ENCODE assay signal across 21 mouse cellular contexts in the genomic region with DNA sequence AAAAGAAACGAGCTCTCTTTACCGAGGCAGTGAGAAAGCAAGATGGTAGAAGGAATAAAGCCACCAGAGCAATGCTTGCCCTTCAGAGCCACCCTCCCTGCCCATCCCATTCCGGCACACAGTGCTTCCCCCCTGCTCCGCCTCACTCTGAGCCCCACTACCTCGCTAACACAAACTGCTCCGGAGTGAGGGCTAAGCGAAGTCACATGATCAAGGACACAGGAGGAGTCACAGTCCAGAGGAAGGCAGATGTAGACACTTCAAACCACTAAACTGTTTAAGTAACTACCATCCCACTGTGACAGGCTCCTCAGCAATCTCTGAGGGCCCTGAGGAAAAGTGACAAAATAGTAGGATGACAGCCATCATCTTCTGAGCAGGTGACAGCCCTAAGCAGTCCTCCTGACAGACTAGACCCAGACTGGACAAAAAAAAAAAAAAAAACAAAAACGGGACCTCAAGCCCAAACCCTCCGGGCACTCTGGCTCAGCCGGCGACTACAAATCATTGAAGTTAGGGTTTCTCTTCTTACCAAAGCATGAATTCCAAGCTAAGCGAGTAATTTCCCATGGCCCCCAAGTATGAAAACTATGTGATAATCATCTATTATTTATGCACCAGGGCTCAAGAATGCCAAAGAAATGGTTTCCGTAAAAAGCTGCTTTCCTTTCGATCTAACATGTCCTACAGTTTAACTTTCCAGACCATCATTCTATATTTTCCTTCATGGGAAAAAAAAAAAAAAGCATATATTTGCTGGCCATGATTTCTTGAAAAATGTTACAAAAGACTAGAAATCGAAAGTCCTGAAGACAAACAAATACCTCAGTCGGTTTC. TPM values are rescaled to one million over a fixed set of nuclear protein-coding genes. Genes with fewer than 3 reads are reported as not detected.
DNase-seq lines count a peak whose midpoint lies in the region; ATAC-seq and TF ChIP-seq lines count a peak whose summit lies in the region.
"Had no signal": no experiment of that assay in that cellular context is flagged by ENCODE, and none has a peak within 500 bp of the region (broad histone marks: within the 10 kb centered on the region; RNA-seq: fewer than 3 reads in every experiment).

No protein-coding gene starts in this region.

- no peak overlapping the region for H3K9ac ChIP-seq in embryonic facial prominence, embryonic 13.5 days
- H3K9ac ChIP-seq: forebrain, embryonic 13.5 days; liver, postnatal 0 days; neural tube, embryonic 12.5 days; stomach, embryonic 15.5 days had no signal

- H3K9me3 ChIP-seq in embryonic facial prominence, embryonic 13.5 days: no peaks in the 10 kb centered on the region
- H3K9me3 ChIP-seq: forebrain, embryonic 13.5 days; midbrain, embryonic 10.5 days; neural tube, embryonic 12.5 days; stomach, embryonic 15.5 days had no signal

- no peak for TF ChIP-seq CTCF in kidney, adult 2 months (conservative IDR thresholded peaks at IDR 0.05; ENCODE audit: insufficient read depth, insufficient read length, low read depth, low read length)
- no peak for TF ChIP-seq CTCF in C2C12 (IDR thresholded peaks at IDR 0.05; ENCODE audit: control insufficient read depth, insufficient read depth, insufficient read length)

- H3K4me2 ChIP-seq in embryonic facial prominence, embryonic 13.5 days: peak overlapping the region; percentile 31
- H3K4me2 ChIP-seq: forebrain, embryonic 13.5 days; neural tube, embryonic 12.5 days; stomach, embryonic 15.5 days had no signal

- peak overlapping the region; percentile 54 for H3ac ChIP-seq in C2C12 (ENCODE audit: control insufficient read depth, insufficient read length, low read depth)

- ATAC-seq in embryonic facial prominence, embryonic 13.5 days (ENCODE audit: insufficient number of reproducible peaks, insufficient read depth, low FRiP score, low TSS enrichment, low read depth): no peak
- ATAC-seq: forebrain, embryonic 13.5 days; hindbrain, embryonic 16.5 days; intestine, postnatal 0 days; liver, postnatal 0 days had no signal

- H3K27ac ChIP-seq in kidney, adult 2 months (ENCODE audit: insufficient read depth, low read depth, low read length): peak overlapping the region; percentile 57
- H3K27ac ChIP-seq in embryonic facial prominence, embryonic 13.5 days: no peak overlapping the region
- H3K27ac ChIP-seq: forebrain, embryonic 13.5 days; layer of hippocampus, adult 2 months; left cerebral cortex, adult 2 months; midbrain, embryonic 10.5 days; neural tube, embryonic 12.5 days; stomach, embryonic 15.5 days had no signal

- H3K4me1 ChIP-seq in kidney, adult 2 months (ENCODE audit: control insufficient read depth, insufficient read depth, low read length): peaks cover 18% of the 10 kb centered on the region
- peaks cover 37% of the 10 kb centered on the region for H3K4me1 ChIP-seq in embryonic facial prominence, embryonic 13.5 days
- H3K4me1 ChIP-seq: forebrain, embryonic 13.5 days; midbrain, embryonic 10.5 days; neural tube, embryonic 12.5 days had no signal

- 41% methylated on average over 16 of the region's 16 CpGs for WGBS in kidney, adult 2 months
- 47% methylated on average over 16 of the region's 16 CpGs for WGBS in embryonic facial prominence, embryonic 13.5 days

- no peaks in the 10 kb centered on the region for H3K27me3 ChIP-seq in kidney, adult 2 months (replicated peaks; ENCODE audit: control insufficient read depth, insufficient read depth, low read length)
- H3K27me3 ChIP-seq in C2C12 (ENCODE audit: control insufficient read depth, insufficient read depth, insufficient read length): no peaks in the 10 kb centered on the region
- no peaks in the 10 kb centered on the region for H3K27me3 ChIP-seq in embryonic facial prominence, embryonic 13.5 days
- H3K27me3 ChIP-seq: forebrain, embryonic 13.5 days; neural tube, embryonic 12.5 days; stomach, embryonic 15.5 days had no signal

- peaks cover 100% of the 10 kb centered on the region for H3K79me2 ChIP-seq in C2C12 (ENCODE audit: control insufficient read depth, insufficient read depth)

- H3K4me3 ChIP-seq in kidney, adult 2 months (ENCODE audit: insufficient read depth, low read depth, low read length): no peak overlapping the region
- H3K4me3 ChIP-seq in C2C12 (ENCODE audit: insufficient read depth, poor library complexity, severe bottlenecking): no peak overlapping the region
- no peak overlapping the region for H3K4me3 ChIP-seq in embryonic facial prominence, embryonic 13.5 days
- H3K4me3 ChIP-seq: forebrain, embryonic 13.5 days; layer of hippocampus, adult 2 months; left cerebral cortex, adult 2 months; midbrain, embryonic 10.5 days; neural tube, embryonic 12.5 days; stomach, embryonic 15.5 days had no signal

- H3K36me3 ChIP-seq in kidney, adult 2 months (ENCODE audit: control insufficient read depth, insufficient read depth, low read length): no peaks in the 10 kb centered on the region
- H3K36me3 ChIP-seq in C2C12 (ENCODE audit: control insufficient read depth, insufficient read depth): peaks cover 10% of the 10 kb centered on the region
- no peaks in the 10 kb centered on the region for H3K36me3 ChIP-seq in embryonic facial prominence, embryonic 13.5 days
- H3K36me3 ChIP-seq: midbrain, embryonic 10.5 days; neural tube, embryonic 12.5 days; stomach, embryonic 15.5 days had no signal

- intact Hi-C loops in left cerebral cortex, postnatal 4 days (cut with DNase I): no loop called here

- peak; percentile 25 for DNase-seq in adrenal gland, postnatal 14 days
- no peak for DNase-seq in adrenal gland, postnatal 25 days
- DNase-seq in kidney, adult 2 months: peak; percentile 51
- DNase-seq in kidney, postnatal 10 days: no peak
- no peak for DNase-seq in urinary bladder, adult 2 months (ENCODE audit: low spot score)
- DNase-seq in left cerebral cortex, postnatal 4 days: no peak
- DNase-seq: cerebellum, adult 9-10 months; heart, postnatal 10 days; liver, postnatal 0 days; lung, postnatal 36 days; thymus, adult 2 months had no signal

- peaks cover 97% of the 10 kb centered on the region for H3K79me3 ChIP-seq in C2C12 (ENCODE audit: low read depth)

- TF ChIP-seq POLR2A in kidney, adult 2 months (IDR thresholded peaks at IDR 0.05; ENCODE audit: low read depth, low read length): no peak

TF ChIP-seq in C2C12, 6 proteins besides CTCF, POLR2A, EP300 and RAD21:
- TF ChIP-seq FOSL1 (IDR thresholded peaks at IDR 0.05; ENCODE audit: insufficient read depth, low read length, poor library complexity, severe bottlenecking) (no peak), USF1 (IDR thresholded peaks at IDR 0.05; ENCODE audit: low read depth) (peak; percentile 69), MYOG (IDR thresholded peaks at IDR 0.05; ENCODE audit: control insufficient read depth, extremely low read depth, insufficient read length) (no peak), CEBPB (IDR thresholded peaks at IDR 0.05; ENCODE audit: low read depth) (no peak), MAX (IDR thresholded peaks at IDR 0.05) (no peak)

RNA-seq across cellular contexts. Expression of a gene that starts 15.3 kb away (rescaled TPM):
- 105 and 107 TPM in 2 replicates for total RNA-seq in adrenal gland, postnatal 14 days (2021)
- 107 and 113 TPM in 2 replicates for total RNA-seq in adrenal gland, postnatal 25 days (2021)
- polyA plus RNA-seq in kidney, adult 2 months (2012; rRNA removed): 12.1 and 14.2 TPM in 2 replicates
- 23.7 TPM for polyA plus RNA-seq in C2C12 (2012; fragmentation: generic; extraction: Trizol)
- polyA plus RNA-seq in embryonic facial prominence, embryonic 13.5 days (2015; fragmentation: Nextera tagmentation; extraction: Ambion mirVana): 26.6 and 29.0 TPM in 2 replicates
- polyA plus RNA-seq in urinary bladder, adult 2 months (2012; rRNA removed): 26.0 and 34.5 TPM in 2 replicates
- 10 to 100 TPM; 25.9 to 26.4 TPM for total RNA-seq in left cerebral cortex, postnatal 4 days (2021)

Comparison
In these comparisons a context has a peak if more than half of its experiments do, and no peak if none do; other contexts are left out.
1. DNase-seq: peak in adrenal gland, postnatal 14 days (single experiment) and kidney, adult 2 months (single experiment); none in adrenal gland, postnatal 25 days (single experiment), kidney, postnatal 10 days (single experiment), urinary bladder, adult 2 months (single experiment) and left cerebral cortex, postnatal 4 days (single experiment).